Mouse (Mus musculus): ENCODE measurements around the gene Ttyh3. TPM values are rescaled to one million over a fixed set of nuclear protein-coding genes. Genes with fewer than 3 reads are reported as not detected.

Gene Ttyh3
- polyA plus RNA-seq, 1 experiment from 2014 or later: 56.0 TPM

DNA sequence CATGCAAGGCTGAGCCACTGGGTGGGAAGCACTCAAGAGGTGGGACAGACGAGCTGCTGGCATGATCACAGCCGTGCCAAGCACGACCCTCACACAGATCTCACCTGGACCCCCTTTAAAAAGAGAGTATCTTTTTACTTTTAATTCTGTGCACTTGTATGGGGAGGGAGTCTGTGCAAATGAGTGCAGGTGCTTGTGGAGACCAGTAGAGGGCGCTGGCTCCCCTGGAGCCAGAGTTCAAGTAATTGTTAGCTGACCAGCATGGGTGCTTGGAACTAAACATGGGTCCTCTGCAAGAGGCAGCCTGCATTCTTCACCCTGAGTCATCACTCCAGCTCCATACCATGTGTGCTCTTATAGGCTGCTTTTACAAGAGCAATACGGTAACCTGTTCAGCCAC lies 21.3 kb downstream of the Ttyh3 start:
- Histone ChIP-seq H3K9ac (ENCODE audit: low read depth, low read length) (no peak overlapping the region), H3K27me3 (ENCODE audit: control insufficient read depth, insufficient read depth, low read depth, low read length) (no peaks in the 10 kb centered on the region), H3K36me3 (ENCODE audit: control insufficient read depth, insufficient read depth, low read length) (peaks cover 81% of the 10 kb centered on the region), H3K9me3 (replicated peaks; ENCODE audit: control insufficient read depth, low read length, poor library complexity, severe bottlenecking) (no peaks in the 10 kb centered on the region), H3K4me3 (ENCODE audit: low read depth, low read length) (no peak overlapping the region), H3K4me1 (ENCODE audit: control insufficient read depth, insufficient read depth, low read length) (no peaks in the 10 kb centered on the region), H3K27ac (ENCODE audit: low read length) (no peak overlapping the region), H3K4me2 (ENCODE audit: low read length) (no peak overlapping the region)
- 96% methylated on average over 5 of the region's 5 CpGs for WGBS
- no peak for ATAC-seq

DNA sequence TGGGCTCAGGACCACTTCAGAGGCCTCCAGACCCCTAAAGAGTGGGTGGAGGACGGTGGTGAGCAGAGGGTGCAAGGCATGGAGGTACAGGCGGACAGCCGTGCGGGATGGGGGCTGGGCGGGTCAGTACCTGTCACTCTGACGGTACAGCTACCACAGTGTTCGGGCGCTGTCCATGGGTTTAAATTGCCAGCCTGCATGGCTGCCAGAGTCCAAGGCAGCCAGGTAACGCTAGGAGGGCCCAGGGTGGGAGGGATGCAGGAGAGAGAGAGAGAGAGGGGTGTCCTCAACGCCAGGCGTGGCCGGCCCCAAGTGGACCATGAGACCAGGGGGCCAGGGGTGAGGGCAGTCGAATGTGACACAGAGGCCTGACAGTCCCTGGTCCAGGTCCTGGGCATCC lies 23.9 kb downstream of the Ttyh3 start:
- no peak overlapping the region for H3K4me2 ChIP-seq (ENCODE audit: low read length)
- no peaks in the 10 kb centered on the region for H3K4me1 ChIP-seq (ENCODE audit: control insufficient read depth, insufficient read depth, low read length)
- H3K36me3 ChIP-seq (ENCODE audit: control insufficient read depth, insufficient read depth, low read length): peaks cover 70% of the 10 kb centered on the region
- H3K4me3 ChIP-seq (ENCODE audit: low read depth, low read length): no peak overlapping the region
- ATAC-seq: no peak
- no peak overlapping the region for H3K9ac ChIP-seq (ENCODE audit: low read depth, low read length)
- H3K27ac ChIP-seq (ENCODE audit: low read length): no peak overlapping the region
- 94% methylated on average over 13 of the region's 13 CpGs for WGBS
- no peaks in the 10 kb centered on the region for H3K9me3 ChIP-seq (replicated peaks; ENCODE audit: control insufficient read depth, low read length, poor library complexity, severe bottlenecking)
- H3K27me3 ChIP-seq (ENCODE audit: control insufficient read depth, insufficient read depth, low read depth, low read length): no peaks in the 10 kb centered on the region

DNA sequence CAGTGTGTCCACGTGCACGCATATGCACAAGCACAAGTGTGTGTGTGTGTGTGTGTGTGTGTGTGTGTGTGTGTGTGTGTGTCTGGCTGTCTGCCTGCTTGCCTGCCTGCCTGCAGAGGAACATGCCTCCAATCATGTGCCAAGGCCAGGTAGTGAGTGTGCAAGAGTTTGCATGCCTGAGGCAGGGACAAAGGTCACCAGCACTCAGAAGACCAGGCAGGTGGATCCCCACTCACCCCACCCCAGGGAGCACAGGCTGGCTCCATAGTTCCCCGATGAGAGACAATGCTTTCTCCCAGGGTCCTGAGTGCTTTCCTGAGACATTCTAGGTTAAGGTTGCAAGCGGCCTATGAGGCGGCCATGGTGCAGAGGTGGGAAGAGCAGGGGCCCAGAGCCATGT lies 24.6 kb downstream of the Ttyh3 start:
- Histone ChIP-seq H3K9me3 (replicated peaks; ENCODE audit: control insufficient read depth, low read length, poor library complexity, severe bottlenecking) (no peaks in the 10 kb centered on the region), H3K4me2 (ENCODE audit: low read length) (no peak overlapping the region), H3K27ac (ENCODE audit: low read length) (no peak overlapping the region), H3K27me3 (ENCODE audit: control insufficient read depth, insufficient read depth, low read depth, low read length) (no peaks in the 10 kb centered on the region), H3K4me1 (ENCODE audit: control insufficient read depth, insufficient read depth, low read length) (no peaks in the 10 kb centered on the region), H3K9ac (ENCODE audit: low read depth, low read length) (no peak overlapping the region), H3K4me3 (ENCODE audit: low read depth, low read length) (no peak overlapping the region), H3K36me3 (ENCODE audit: control insufficient read depth, insufficient read depth, low read length) (peaks cover 63% of the 10 kb centered on the region)
- WGBS: 97% methylated on average over 5 of the region's 5 CpGs
- ATAC-seq: no peak

DNA sequence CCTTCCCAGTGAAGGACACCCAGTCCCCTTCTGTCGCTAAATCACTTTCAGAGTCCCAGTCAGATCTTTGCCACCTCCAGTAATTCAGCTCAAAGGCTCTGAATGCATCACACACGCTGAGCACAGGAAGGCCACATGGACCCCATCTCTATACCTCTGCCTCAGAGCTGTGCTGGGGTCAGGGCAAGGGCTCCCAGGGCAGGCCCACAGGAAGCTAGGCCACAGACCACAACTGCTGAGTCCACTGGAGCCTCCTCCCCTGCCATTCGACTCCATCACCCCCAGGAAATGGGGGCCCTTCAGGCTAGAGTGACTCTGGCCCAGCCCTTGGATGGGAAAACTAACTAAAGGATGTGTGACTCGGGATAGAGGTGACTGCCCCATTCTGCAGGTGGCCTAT lies 25.0 kb downstream of the Ttyh3 start:
- WGBS: 80% methylated on average over 4 of the region's 4 CpGs
- Histone ChIP-seq H3K4me3 (ENCODE audit: low read depth, low read length) (no peak overlapping the region), H3K27ac (ENCODE audit: low read length) (no peak overlapping the region), H3K4me2 (ENCODE audit: low read length) (no peak overlapping the region), H3K9ac (ENCODE audit: low read depth, low read length) (no peak overlapping the region), H3K36me3 (ENCODE audit: control insufficient read depth, insufficient read depth, low read length) (peaks cover 58% of the 10 kb centered on the region), H3K4me1 (ENCODE audit: control insufficient read depth, insufficient read depth, low read length) (no peaks in the 10 kb centered on the region), H3K27me3 (ENCODE audit: control insufficient read depth, insufficient read depth, low read depth, low read length) (no peaks in the 10 kb centered on the region), H3K9me3 (replicated peaks; ENCODE audit: control insufficient read depth, low read length, poor library complexity, severe bottlenecking) (no peaks in the 10 kb centered on the region)
- no peak for ATAC-seq

DNA sequence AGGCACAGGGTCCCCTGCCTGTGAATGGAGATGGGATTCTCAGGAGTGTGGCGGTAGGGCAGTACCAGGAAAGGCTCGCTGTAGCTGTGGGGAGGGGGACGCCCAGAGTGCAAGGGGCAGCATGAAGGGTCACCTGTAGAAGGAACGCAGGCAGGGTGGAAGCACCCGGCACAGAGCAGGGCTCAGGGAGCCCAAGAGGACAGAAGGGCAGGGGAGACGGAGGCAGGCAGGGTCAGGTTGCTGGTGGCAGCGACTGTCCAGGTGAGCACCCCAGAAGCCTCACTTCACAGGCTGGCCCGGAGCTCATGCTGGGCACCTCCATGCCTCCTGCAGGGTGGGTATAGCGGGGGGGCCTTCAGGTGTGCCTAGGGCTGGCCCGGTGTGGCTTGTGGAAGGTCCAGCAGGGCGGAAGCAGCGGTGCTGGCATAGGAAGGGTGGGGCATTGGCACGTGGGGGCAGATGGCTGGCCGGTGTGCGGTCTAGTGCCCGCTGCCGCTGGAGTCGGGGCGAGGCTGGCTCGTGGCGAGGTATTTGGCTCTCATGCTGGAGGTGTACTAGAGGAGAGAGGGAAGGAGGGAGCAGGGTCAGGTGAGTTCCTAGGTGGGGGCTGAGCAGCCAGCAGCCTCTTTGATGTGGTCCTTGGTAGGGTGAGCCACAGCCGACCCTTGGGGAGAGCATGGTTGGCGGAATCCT lies 25.7 kb downstream of the Ttyh3 start:
- Histone ChIP-seq H3K27me3 (ENCODE audit: control insufficient read depth, insufficient read depth, low read depth, low read length) (no peaks in the 10 kb centered on the region), H3K27ac (ENCODE audit: low read length) (no peak overlapping the region), H3K4me2 (ENCODE audit: low read length) (no peak overlapping the region), H3K36me3 (ENCODE audit: control insufficient read depth, insufficient read depth, low read length) (peaks cover 52% of the 10 kb centered on the region), H3K9me3 (replicated peaks; ENCODE audit: control insufficient read depth, low read length, poor library complexity, severe bottlenecking) (no peaks in the 10 kb centered on the region), H3K4me1 (ENCODE audit: control insufficient read depth, insufficient read depth, low read length) (no peaks in the 10 kb centered on the region), H3K9ac (ENCODE audit: low read depth, low read length) (no peak overlapping the region), H3K4me3 (ENCODE audit: low read depth, low read length) (no peak overlapping the region)
- no peak for ATAC-seq
- WGBS: 95% methylated on average over 23 of the region's 23 CpGs

DNA sequence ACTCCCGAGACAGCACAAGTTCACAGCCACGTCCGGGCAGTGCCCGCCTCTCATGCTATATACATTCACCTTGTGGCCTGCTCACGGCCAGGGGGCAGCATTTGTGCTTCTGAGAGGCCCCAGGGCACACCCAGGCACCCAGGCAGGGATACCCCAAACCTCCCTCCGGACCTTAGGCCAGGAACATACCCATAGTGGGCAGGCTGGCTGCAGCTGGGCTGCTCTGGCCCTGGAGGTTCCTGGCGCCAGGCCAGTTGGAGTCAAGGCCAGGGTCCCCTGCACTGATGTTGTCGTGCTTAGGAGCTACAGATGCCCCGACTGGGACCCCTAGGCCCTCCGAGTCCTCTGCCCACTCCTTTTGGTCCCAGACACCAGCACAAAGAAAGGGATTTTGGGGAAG lies 27.3 kb downstream of the Ttyh3 start:
- Histone ChIP-seq H3K4me3 (ENCODE audit: low read depth, low read length) (no peak overlapping the region), H3K27ac (ENCODE audit: low read length) (0 out of 2 replicates have a peak overlapping the region, but pooled peaks have one; percentile 28), H3K36me3 (ENCODE audit: control insufficient read depth, insufficient read depth, low read length) (peaks cover 37% of the 10 kb centered on the region), H3K9ac (ENCODE audit: low read depth, low read length) (no peak overlapping the region), H3K9me3 (replicated peaks; ENCODE audit: control insufficient read depth, low read length, poor library complexity, severe bottlenecking) (no peaks in the 10 kb centered on the region), H3K4me2 (ENCODE audit: low read length) (no peak overlapping the region), H3K4me1 (ENCODE audit: control insufficient read depth, insufficient read depth, low read length) (no peaks in the 10 kb centered on the region; the same call in 1 of the 2 replicates), H3K27me3 (ENCODE audit: control insufficient read depth, insufficient read depth, low read depth, low read length) (no peaks in the 10 kb centered on the region)
- 71% methylated on average over 10 of the region's 10 CpGs for WGBS
- no peak for ATAC-seq

DNA sequence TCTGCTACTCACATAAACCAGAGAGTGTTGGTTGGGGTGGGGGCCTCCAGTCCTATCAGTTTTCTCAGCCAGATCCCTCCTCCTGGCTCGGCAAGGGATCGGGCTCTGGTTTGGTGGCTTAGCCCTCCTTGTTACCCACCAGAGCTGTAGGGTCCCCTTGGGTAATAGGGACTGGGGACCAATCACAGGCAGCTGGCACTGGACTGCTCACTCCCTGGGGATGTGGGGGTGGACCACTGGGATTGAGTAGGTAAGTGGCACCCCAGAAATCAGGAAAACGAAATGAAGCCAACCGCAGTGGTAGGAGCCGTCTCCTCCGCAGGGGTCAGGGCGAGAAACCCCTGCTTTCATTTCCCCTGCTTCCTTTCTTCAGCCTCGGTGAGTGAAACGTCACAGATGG lies 27.7 kb downstream of the Ttyh3 start:
- H3K4me2 ChIP-seq (ENCODE audit: low read length): no peak overlapping the region
- H3K27me3 ChIP-seq (ENCODE audit: control insufficient read depth, insufficient read depth, low read depth, low read length): no peaks in the 10 kb centered on the region
- no peak overlapping the region for H3K4me3 ChIP-seq (ENCODE audit: low read depth, low read length)
- no peak overlapping the region for H3K27ac ChIP-seq (ENCODE audit: low read length)
- H3K9me3 ChIP-seq (replicated peaks; ENCODE audit: control insufficient read depth, low read length, poor library complexity, severe bottlenecking): no peaks in the 10 kb centered on the region
- no peak for ATAC-seq
- no peak overlapping the region for H3K9ac ChIP-seq (ENCODE audit: low read depth, low read length)
- H3K36me3 ChIP-seq (ENCODE audit: control insufficient read depth, insufficient read depth, low read length): peaks cover 33% of the 10 kb centered on the region
- no peaks in the 10 kb centered on the region; the same call in 1 of the 2 replicates for H3K4me1 ChIP-seq (ENCODE audit: control insufficient read depth, insufficient read depth, low read length)
- WGBS: 69% methylated on average over 9 of the region's 9 CpGs

DNA sequence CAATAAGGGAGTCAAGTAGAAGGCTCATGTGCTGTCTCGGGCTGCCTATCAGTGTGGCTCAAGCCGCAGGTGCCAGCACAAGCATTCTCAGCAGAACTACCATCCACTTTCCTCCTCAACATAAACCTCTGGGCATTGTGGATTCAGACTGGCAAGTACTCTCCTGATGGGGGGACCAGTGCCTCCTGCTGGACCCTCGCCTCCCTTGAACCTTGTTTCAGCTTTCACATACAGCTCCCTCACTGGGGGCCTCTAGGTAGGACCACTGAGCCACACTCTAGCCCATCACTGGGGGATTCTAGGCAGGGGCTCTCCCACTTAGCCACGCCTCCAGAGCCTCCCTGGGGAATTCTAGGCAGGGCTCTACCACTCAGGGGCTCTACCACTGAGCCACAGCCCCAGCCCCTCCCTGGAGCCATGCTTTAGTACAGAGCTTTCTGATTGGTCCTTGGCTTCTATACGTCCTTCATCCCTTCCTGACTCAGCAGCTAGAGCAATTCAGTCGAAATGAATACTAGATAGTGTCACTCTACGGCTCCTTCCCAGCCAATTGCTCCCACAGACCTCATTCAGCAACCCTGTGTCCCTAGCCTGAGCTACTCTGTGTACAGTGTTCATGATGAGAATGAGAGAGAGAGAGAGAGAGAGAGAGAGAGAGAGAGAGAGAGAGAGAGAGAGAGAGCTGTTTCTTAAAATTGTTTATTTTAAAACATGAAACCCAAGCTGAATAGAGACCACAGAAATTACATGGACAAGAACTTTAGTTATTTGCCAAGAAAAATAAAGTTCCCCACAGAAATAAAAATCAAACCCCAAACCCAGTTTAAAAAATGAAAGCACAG lies 28.7 kb downstream of the Ttyh3 start:
- H3K4me1 ChIP-seq (ENCODE audit: control insufficient read depth, insufficient read depth, low read length): peaks cover 4% of the 10 kb centered on the region
- H3K36me3 ChIP-seq (ENCODE audit: control insufficient read depth, insufficient read depth, low read length): peaks cover 30% of the 10 kb centered on the region
- peak overlapping the region; percentile 26; the same call in 1 of the 2 replicates for H3K27ac ChIP-seq (ENCODE audit: low read length)
- no peak overlapping the region for H3K4me2 ChIP-seq (ENCODE audit: low read length)
- 57% methylated on average over 7 of the region's 7 CpGs for WGBS
- H3K9me3 ChIP-seq (replicated peaks; ENCODE audit: control insufficient read depth, low read length, poor library complexity, severe bottlenecking): no peaks in the 10 kb centered on the region
- H3K9ac ChIP-seq (ENCODE audit: low read depth, low read length): no peak overlapping the region
- H3K4me3 ChIP-seq (ENCODE audit: low read depth, low read length): no peak overlapping the region
- no peaks in the 10 kb centered on the region for H3K27me3 ChIP-seq (ENCODE audit: control insufficient read depth, insufficient read depth, low read depth, low read length)
- peak; percentile 19; the same call in 1 of the 2 replicates for ATAC-seq

DNA sequence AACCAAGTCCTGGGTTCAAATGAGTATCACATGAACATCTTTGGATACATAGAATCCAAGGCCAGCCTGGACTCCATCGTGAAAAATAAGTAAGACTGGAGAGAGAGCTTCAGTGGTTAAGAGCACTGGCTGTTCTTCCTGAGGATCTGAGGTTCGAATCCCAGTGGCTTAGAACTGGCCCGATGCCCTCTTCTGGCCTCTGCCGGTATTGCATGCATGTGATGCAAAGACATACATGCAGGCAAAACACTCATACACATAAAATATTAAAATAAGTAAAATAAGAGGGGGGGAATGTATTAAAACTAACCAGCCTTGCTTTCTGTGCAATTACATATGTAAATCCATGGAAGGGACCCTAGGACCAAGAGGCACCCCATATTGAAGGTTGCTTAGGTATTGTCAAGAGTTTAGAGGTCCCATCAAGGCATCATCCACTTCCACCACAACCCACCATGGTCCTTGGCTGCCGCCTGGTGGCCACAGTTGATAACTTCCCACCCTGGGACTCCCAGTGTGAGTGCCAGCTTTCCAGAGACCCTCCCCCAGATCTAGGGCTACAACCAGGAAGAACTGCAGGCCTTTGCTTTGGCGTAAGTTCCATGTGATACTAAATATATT lies 29.6 kb downstream of the Ttyh3 start:
- Histone ChIP-seq H3K27ac (ENCODE audit: low read length) (peak overlapping the region; percentile 23; the same call in 1 of the 2 replicates), H3K4me1 (ENCODE audit: control insufficient read depth, insufficient read depth, low read length) (peaks cover 9% of the 10 kb centered on the region), H3K9ac (ENCODE audit: low read depth, low read length) (no peak overlapping the region), H3K36me3 (ENCODE audit: control insufficient read depth, insufficient read depth, low read length) (peaks cover 21% of the 10 kb centered on the region), H3K9me3 (replicated peaks; ENCODE audit: control insufficient read depth, low read length, poor library complexity, severe bottlenecking) (no peaks in the 10 kb centered on the region), H3K27me3 (ENCODE audit: control insufficient read depth, insufficient read depth, low read depth, low read length) (no peaks in the 10 kb centered on the region), H3K4me2 (ENCODE audit: low read length) (no peak overlapping the region), H3K4me3 (ENCODE audit: low read depth, low read length) (no peak overlapping the region)
- ATAC-seq: no peak
- WGBS: 21% methylated on average over 6 of the region's 6 CpGs
